Mouse (Mus musculus) liver (tissue): Measurements from ENCODE around the gene Zfp759.
"Not testable (repeated sequence)": the region's sequence is repeated elsewhere in the genome, so short reads cannot be mapped to it uniquely, and the experiment has no call there.

Experiments used
- DNase-seq: peaks from one replicate; pipeline ENCODE4 v3.0.0-alpha.2; 2020; ENCODE audit warnings: mixed read lengths

Zfp759 gene

DNA sequence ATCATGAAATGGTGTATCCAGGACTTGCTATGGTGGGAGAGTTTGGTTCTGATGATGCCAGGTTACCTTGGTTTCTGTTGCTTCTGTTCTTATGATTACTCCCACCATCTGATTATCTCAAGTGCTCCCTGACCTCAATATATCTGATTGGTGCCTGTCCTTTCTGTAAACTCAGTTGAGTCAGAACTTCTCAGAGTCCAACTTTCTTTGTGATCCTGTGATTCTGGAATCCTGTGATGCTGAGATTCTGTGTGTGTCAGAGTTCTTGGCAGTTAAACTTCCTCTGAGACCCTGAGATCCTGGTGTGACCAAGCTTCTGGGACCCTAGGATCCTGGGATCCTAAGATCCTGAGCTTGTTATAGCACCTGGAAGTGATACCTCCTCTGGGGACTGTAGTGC, at the start of gene Zfp759:
TSS of gene Zfp759 (plus strand) at position 301 of the 400 bp plus-strand sequence.
- DNase-seq, result not testable (repeated sequence)

DNA sequence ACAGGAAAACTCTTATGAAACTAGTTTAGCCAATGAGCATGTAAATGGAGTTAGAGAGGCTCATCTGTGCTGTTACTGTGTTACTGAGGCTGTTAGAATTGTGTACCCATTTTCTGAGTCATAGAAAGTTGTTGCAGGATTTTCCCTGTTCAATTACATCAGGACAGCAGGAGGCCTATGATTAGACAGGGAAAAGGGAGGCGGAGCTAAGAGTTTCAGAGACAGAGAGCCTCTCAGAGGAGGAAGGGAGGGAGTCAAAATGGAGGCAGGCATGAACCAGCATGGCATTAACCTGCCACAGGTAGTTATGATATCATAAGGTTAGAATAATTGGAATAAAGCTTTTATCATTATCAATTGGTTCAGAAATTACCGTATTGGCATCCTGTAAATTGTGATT, 48.7 kb upstream of the Zfp759 start:
- no peak for DNase-seq

GRCm38 (mm10) chr13:67077244-67077643, 44.2 kb upstream of the Zfp759 start:
- DNase-seq, result no peak

GRCm38 (mm10) chr13:67081142-67081713, 40.2 kb upstream of the Zfp759 start:
- peak; percentile 86 for DNase-seq

DNA sequence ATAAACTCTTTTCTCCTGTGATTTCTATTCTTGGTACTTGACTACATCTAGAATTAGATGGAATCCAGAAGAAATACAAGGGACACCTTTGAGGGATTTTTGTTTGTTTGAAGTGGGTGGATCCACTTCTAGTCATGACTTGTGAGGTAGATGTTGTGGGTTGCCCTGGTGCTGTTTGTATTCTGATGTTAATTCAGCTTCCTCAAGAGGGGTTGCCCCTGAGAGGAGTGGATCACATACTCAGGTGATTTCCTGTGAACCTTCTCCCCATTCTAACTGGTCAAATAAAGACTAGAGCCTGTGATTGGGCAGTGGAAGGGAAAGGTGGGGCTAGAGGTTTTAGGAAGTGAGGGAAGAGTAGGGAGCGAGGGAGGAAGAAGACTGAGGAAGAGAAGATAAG, 39.5 kb upstream of the Zfp759 start:
- no peak for DNase-seq

DNA sequence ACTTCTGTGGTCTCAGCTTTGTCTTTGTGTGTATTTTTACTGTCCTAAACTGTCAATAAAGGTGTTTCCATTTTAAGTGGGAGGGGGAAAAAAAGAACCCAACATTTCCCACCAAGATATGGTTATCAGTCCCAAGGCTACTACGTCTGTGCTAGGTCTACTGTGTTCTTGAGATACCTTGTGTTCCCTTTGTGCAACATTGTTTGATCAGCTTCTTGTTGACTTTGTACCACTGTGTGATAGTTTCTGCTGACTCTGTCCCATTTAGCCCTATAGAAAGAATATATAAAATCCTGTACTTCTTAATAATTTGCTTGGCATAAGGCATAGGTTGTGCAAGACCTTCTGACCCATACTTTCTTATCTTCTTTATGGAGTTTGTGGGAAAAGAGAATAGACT, 31.3 kb upstream of the Zfp759 start:
- no peak for DNase-seq

- no peak for DNase-seq
Measured at GRCm38 (mm10) chr13:67097876-67098275, 23.6 kb upstream of the Zfp759 start, which contains the start of gene Zfp708. Gene Zfp708 (minus strand): TSS chr13:67097976.

- peak; percentile 7 for DNase-seq
Measured at GRCm38 (mm10) chr13:67107681-67108080, 13.8 kb upstream of the Zfp759 start.

DNA sequence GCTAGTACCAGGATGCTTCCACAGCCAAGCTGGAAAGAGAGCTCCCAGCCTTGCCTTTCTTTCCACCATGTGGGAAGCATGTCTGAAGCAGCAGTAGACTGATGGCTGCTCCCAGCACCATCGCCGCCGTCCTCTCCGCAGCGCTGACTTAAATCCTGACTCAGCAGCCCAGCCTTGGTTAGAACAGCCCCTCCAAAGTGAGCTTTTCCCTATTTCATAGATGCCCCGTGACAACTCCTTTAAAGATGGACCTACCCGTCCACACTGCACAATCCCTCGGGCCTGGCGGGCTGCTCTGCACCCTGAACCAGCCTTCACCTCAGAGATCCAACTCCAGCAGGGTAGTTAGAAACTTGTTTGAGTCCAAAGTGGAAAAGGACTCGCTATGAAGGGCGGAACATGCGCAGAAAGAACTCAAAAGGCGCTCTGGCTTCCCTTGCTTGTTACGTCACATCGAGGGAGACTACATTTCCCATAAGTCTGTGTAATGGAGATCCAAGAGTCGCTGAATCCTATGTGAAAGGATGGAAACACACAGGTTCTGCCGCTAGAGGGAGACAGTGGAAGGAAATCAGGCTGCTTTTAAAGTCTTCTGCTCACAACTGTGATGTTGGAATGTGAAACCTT, 13.2 kb upstream of the Zfp759 start, which contains the start of gene Gm28557:
TSS of gene Gm28557 (minus strand) at position 411 of the 627 bp plus-strand sequence.
- DNase-seq, result peak; percentile 90

DNA sequence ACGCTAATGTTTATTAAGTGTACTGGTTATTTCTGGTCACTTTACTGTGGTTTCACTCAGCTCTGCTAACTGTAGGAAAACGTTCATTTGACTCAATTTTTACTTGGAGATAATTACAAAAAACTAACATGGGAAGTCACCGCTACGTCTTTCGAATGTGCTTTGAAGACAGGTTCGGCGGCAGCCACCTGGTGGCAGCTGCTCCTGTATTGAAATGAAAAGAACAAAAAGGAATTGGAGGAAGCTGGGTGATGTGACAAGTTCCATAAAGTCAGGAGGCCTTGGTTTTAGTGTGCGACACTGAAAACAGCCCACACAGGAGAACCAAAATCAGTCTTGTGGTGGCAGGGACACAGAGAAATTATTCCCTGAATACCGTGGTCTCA, 12.6 kb upstream of the Zfp759 start:
- peak; percentile 70 for DNase-seq

GRCm38 (mm10) chr13:67112096-67112495, 9.4 kb upstream of the Zfp759 start:
- no peak for DNase-seq

- no peak for DNase-seq
Measured at GRCm38 (mm10) chr13:67113287-67113686, 8.2 kb upstream of the Zfp759 start.

DNA sequence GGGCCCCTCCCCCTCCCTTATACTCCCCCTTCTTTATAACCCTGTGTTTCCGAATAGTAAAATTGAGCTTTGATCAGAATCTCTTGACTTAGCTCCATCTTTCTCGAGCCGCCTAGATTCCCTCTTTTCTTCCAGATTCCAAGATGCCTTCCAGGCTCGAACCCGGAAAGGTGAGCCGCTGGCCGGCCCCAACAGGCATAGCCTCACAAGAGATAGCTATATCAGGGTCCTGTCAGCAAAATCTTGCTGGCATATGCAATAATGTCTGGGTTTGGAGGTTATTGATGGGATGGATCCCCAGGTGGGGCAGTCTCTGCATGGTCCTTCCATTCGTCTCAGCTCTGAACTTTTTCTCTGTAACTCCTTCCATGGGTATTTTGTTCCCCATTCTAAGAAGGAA, 5.3 kb upstream of the Zfp759 start, which contains the start of gene Rslcan18:
TSS of gene Rslcan18 (minus strand) at position 101 of the 400 bp plus-strand sequence.
- DNase-seq, result not testable (repeated sequence)

DNA sequence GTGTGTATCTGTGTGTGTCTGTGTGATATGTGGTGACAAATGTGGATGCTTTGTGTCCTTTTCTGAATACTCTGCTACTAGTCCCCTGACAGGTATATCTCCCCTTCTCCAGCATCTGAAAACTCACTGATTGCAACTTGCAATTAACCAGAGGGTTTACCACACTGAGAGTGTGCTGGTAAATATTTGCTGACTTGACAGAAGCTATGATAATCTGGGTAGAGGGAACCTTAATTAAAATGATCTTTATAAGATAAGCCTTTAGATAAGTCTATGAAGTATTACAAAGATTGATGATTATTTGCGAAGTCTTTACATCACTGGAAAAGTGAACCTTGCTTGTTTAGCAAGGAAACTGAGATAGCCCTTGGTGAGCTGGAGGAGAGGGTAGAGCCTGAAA, 3.0 kb downstream of the Zfp759 start:
- no peak for DNase-seq

DNA sequence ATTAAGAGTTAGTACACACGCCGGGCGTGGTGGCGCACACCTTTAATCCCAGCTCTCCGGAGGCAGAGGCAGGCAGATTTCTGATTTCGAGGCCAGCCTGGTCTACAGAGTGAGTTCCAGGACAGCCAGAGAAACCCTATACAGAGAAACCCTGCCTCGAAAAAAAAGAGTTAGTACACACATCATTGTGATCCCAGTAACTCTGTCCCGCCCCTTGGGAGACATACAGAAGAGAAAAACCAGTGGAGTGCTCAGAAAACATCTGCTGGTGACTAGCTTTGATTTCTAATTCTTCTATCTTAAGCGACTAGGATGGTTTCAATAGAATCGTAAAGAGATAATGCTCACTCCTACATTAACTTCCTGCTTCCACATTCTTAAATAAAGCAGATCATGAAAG, 6.0 kb downstream of the Zfp759 start:
- DNase-seq, result not testable (repeated sequence)

GRCm38 (mm10) chr13:67128038-67128721, 6.7 kb downstream of the Zfp759 start:
- DNase-seq, result peak; percentile 61

DNA sequence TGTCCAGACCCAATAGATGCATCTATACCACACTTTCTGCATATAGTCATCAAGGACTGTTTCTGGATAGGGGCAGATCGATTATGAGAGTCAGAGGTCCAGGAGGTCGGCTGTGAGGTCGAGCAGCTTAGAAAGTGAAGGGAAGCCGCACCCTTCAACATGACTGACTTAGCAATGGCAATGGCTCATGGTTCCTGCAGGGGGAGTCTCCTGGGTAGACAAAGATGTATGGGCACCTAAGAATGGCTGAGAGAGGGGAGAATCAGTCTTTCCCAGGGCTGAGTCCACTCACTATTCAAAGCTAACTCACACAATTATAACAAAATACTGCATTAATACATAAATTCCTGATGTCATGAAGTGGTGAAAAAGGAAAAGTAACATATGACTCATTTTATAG, 44.7 kb downstream of the Zfp759 start:
- DNase-seq, result not testable (repeated sequence)

DNA sequence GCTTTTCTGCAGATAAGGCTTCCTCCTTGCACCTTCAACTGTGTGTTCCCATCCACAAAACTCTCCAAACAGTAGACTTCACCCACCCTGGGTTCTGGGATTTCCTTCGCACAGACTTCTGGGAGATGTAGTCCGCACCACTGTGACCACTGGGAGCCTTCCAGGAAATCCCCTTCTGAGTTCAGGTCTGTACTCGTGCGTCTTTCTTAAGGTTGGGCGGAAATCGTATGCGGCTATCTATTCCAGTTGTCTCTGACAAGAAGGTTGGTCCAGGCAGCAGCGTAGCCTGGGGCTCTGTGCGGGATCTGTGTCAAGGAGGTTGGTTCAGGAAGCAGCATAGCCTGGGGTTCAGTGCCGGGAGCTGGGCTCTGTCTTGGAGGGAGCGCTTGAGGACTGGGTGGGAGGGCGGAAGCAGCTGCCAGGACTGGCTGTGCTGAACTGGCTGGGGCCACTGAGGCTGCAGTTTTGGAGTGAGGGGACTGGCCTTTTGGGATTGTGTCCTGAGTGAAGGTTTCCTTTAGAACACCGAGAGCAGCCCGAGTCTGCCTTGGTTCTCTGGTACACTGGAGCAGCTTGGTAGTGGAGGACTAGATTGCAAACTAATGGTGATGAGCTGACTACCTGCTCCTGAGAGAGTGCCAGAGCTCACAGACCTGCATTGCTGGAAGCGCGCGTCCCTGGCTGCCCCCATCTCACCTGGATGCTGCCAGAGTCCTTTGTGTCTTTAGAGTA, 51.7 kb downstream of the Zfp759 start, which contains the start of gene Rsl1:
TSS of gene Rsl1 (plus strand) at position 192 of the 732 bp plus-strand sequence.
- peak; percentile 42 for DNase-seq

GRCm38 (mm10) chr13:67173723-67174055, 52.2 kb downstream of the Zfp759 start:
- no peak for DNase-seq
